Mouse (Mus musculus) yolk sac, embryonic 10.5 days (tissue): ENCODE results near the gene Ksr2.
"Not testable (repeated sequence)": the region's sequence is repeated elsewhere in the genome, so short reads cannot be mapped to it uniquely, and the experiment has no call there.

Source experiments
- DNase-seq: peaks from one replicate; pipeline ENCODE4 v3.0.0-alpha.2; 2017; ENCODE audit warnings: low spot score

The Ksr2 gene

GRCm38 (mm10) chr5:117622221-117622620 is 208.4 kb downstream of the Ksr2 start:
- DNase-seq = no peak

GRCm38 (mm10) chr5:117623206-117623605 is 209.4 kb downstream of the Ksr2 start:
- not testable (repeated sequence) for DNase-seq

GRCm38 (mm10) chr5:117626907-117627306 is 213.1 kb downstream of the Ksr2 start:
- no peak for DNase-seq

- DNase-seq = no peak
Measured at GRCm38 (mm10) chr5:117628351-117628750, 214.6 kb downstream of the Ksr2 start.

- DNase-seq = no peak
Measured at GRCm38 (mm10) chr5:117629570-117629969, 215.8 kb downstream of the Ksr2 start.

- DNase-seq = no peak
Measured at GRCm38 (mm10) chr5:117635211-117635610, 221.4 kb downstream of the Ksr2 start.

GRCm38 (mm10) chr5:117635838-117636237 is 222.0 kb downstream of the Ksr2 start:
- no peak for DNase-seq

- DNase-seq = no peak
Measured at GRCm38 (mm10) chr5:117641585-117641984, 227.8 kb downstream of the Ksr2 start.

- no peak for DNase-seq
Measured at GRCm38 (mm10) chr5:117651238-117651886, 237.6 kb downstream of the Ksr2 start.

- DNase-seq = no peak
Measured at GRCm38 (mm10) chr5:117658641-117659040, 244.8 kb downstream of the Ksr2 start.

- no peak for DNase-seq
Measured at GRCm38 (mm10) chr5:117659596-117659995, 245.8 kb downstream of the Ksr2 start.

GRCm38 (mm10) chr5:117665181-117665580 is 251.4 kb downstream of the Ksr2 start:
- no peak for DNase-seq

- no peak for DNase-seq
Measured at GRCm38 (mm10) chr5:117667314-117667713, 253.5 kb downstream of the Ksr2 start.

GRCm38 (mm10) chr5:117669265-117669664 is 255.5 kb downstream of the Ksr2 start:
- DNase-seq = no peak

GRCm38 (mm10) chr5:117669843-117670242 is 256.0 kb downstream of the Ksr2 start:
- DNase-seq = no peak

- DNase-seq = no peak
Measured at GRCm38 (mm10) chr5:117671362-117671761, 257.6 kb downstream of the Ksr2 start.

GRCm38 (mm10) chr5:117675840-117676239 is 262.0 kb downstream of the Ksr2 start:
- DNase-seq = no peak

- no peak for DNase-seq
Measured at GRCm38 (mm10) chr5:117677231-117677630, 263.4 kb downstream of the Ksr2 start.

- peak; percentile 45 for DNase-seq
Measured at GRCm38 (mm10) chr5:117678371-117678770, 264.6 kb downstream of the Ksr2 start.

GRCm38 (mm10) chr5:117682226-117682625 is 268.4 kb downstream of the Ksr2 start:
- DNase-seq = no peak

GRCm38 (mm10) chr5:117684491-117684890 is 270.7 kb downstream of the Ksr2 start:
- DNase-seq = no peak

- DNase-seq = no peak
Measured at GRCm38 (mm10) chr5:117687770-117688352, 274.1 kb downstream of the Ksr2 start.

GRCm38 (mm10) chr5:117688738-117689137 is 274.9 kb downstream of the Ksr2 start:
- no peak for DNase-seq

- DNase-seq = no peak
Measured at GRCm38 (mm10) chr5:117689840-117690239, 276.0 kb downstream of the Ksr2 start.
